Mouse (Mus musculus) hindlimb bud, embryonic 11.5 days (tissue): Measurements from ENCODE around the gene Higd1a.

Source experiments
- DNase-seq: peaks from one replicate; pipeline ENCODE4 v3.0.0-alpha.2; 2012; ENCODE audit warnings: low read depth, low spot score; ENCODE audit errors: extremely low spot score

The Higd1a gene

GRCm38 (mm10) chr9:121858153-121858488, at the start of gene Higd1a:
TSS of gene Higd1a (minus strand) at chr9:121858362.
- DNase-seq, result no peak

DNA sequence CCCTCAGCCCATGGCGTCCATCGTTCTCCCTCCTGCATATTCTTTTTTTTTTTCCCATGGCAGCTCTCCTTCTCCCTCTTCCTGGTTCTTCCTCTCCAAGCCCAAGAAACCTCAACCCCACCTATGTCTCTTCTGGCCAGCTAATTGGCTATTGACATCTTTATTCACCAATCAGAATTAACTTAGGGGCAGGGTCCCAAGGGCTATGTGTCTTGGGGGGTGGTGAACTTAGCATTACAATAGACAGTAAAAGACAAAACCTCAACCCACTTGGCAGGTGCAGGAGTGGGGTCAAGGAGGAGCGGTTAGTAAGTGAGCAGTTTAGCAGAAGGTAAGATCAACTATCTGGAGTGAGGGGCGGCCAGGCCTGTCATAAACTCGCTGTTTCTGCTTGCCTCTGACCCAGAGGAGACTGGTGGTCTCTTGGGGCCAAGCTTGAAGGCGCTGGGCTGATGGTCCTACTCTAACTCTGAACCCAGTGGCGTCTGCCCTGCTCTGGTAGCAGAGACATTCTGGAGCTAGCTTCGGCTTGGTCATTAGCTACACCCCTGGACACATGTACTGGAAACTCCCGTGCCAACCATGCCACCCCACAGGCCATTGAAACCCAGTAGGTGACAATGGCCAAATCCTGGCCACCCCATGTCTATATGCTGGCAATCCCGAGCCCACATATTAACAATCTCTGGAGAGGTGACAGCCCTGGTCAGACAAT, 49.4 kb upstream of the Higd1a start:
- no peak for DNase-seq

- no peak for DNase-seq
Measured at GRCm38 (mm10) chr9:121906456-121906855, 48.3 kb upstream of the Higd1a start.

DNA sequence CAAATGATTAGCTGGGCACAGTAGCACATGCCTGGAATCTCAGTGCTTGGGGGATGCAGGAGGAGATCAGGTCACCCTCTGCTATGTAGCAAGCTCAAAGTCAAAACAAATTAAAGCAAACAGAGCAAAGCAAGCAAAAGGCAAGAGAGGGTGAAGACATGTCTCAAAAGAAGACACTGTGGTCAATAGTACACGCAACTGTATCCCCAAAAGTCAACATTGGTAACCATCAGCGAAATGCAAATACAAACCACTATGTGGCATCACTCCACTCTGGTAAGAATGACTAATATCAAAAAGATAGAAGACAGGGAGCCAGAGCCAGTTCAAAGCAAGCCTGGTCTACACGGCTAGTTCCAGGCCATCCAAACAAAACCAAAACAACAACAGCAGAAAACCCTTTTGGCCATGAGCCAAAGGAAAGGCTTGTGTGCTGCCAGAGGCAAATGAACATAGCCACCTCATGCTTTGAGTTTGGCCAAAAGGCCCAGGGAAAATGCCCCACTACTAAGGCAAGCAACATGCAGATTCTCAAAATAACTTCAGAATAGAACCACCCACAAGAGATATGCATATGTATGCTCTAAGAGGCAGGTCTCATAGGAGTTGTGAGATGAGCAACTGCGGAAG, 47.5 kb upstream of the Higd1a start:
- DNase-seq, result no peak

GRCm38 (mm10) chr9:121904946-121905345, 46.8 kb upstream of the Higd1a start:
- DNase-seq, result no peak

DNA sequence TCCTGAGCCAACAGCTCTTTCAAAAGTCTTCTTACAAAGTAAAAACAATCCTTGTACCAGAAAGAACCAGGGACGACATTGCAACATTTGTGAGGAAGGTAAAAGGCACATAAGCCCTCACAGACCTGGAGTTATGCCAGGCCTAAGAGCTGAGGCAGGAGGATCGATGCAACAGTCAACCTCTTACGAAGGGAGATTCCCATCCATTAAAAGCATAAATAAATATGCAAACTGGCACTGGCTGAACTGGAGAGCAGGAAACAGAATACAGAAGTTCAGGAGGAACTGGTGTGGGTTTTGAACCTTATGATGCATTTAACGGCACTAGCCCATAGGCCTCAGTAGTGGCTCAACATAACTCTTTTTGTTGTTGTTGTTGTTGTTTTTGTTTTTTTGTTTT, 46.2 kb upstream of the Higd1a start:
- no peak for DNase-seq

DNA sequence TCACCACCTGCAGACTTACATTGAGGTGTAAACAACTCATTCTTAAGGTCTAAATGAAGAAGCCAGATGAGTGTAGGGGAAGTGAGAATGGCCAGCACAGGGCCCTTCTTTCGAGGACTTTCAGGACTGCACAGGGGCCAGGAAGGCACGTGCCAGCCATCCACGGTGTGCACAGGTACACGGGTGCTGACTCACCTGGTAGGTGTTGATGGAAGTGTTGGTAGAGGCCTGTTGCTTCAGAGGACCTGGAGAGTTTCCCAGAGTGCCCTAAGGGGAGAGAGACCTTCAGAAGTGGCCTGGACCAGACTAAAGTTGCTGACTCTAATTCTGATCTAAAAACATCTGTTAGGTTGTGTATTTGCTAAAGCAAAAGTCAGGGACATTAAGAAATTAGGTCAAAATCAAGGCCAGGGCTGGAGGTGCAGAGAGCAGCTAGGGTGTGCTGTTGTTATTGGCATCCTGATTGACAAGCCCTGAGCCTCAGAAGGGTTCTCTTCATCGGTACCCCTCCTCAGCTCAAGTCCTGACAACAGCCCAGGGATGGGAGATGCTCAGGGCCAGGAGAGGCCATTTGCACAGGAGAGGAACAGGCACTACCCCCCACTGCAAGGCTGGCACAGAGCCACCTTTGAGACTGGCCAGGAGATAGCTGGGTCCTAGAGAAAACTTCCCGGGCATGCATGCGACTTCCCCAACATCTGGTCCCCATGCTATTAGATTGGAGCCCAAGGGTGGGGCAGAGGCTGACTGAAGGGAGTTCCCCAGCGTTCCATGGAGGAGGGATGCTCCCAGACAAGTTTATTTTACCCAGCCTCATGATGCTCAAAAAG, 45.5 kb upstream of the Higd1a start:
- DNase-seq, result no peak

GRCm38 (mm10) chr9:121901710-121902700, 43.8 kb upstream of the Higd1a start:
- no peak for DNase-seq

GRCm38 (mm10) chr9:121900282-121900855, 42.2 kb upstream of the Higd1a start:
- no peak for DNase-seq

DNA sequence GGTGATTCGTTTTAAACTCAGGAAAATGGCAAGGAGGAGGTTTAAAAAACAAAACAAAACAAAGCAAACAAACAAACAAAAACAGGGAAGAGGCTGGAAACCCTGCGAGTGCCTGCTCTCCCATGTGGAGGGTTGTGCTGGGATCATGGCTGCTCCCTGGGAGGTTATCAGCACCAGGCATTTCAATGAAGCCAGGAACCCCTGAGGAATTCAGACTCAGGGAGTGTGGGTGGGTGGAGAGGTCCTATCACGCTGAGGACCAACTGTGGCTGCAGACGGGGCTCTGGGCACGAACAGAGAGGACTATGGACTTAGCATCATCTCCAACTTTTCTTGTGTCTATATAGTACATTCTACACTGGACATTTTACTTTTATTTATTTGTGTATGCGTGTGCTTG, 41.1 kb upstream of the Higd1a start:
- no peak for DNase-seq

- DNase-seq, result no peak
Measured at GRCm38 (mm10) chr9:121898245-121898644, 40.1 kb upstream of the Higd1a start, which contains the start of gene Ackr2. TSS of gene Ackr2 (plus strand) at chr9:121898355.

DNA sequence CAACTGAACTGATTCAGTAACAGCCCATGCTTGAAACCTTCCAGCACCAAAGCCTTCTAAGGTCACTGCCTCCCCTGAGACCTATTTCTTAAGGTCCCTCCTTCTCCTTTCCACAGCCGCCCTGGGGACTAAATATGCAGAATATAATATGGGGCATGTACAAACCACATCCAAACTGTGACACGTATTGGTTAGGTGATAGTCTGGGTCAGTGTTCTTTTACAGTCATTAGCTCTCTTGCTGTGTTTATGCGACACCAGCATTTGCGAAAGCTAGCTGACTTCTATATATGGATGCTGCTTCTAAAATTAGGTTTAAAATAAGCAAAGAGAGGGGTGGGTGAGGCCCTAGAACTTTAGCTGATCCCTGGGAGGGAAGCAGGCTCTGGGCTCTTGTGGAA, 38.7 kb upstream of the Higd1a start:
- DNase-seq, result no peak

DNA sequence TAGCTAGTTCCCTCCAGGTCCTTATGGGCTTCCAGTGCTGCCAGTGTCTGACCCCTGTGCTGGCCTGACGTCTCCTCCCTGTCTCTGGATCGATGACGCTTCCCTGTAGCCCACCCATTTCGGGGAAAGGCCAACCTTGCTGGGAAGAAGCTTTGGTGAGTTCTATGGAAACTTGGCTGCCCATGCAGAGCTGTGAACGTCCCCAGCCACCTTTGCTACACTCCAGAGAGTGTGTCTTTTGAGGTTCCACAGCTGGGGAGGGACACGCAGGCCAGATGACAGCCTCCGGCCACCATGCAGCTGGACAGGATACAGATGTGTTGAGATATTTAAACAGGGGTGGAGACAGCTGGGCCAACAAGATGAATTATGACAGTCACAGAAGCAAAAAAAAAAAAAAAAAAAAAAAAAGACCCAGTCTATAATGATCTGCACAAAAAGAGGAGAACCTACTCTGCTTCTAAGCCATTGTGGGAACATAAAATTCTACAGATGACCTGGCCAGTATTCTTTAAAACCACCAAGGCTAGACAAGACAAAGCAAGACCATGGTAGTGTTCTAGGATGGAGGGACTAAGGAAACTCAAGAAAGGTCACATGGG, 37.3 kb upstream of the Higd1a start:
- no peak for DNase-seq

DNA sequence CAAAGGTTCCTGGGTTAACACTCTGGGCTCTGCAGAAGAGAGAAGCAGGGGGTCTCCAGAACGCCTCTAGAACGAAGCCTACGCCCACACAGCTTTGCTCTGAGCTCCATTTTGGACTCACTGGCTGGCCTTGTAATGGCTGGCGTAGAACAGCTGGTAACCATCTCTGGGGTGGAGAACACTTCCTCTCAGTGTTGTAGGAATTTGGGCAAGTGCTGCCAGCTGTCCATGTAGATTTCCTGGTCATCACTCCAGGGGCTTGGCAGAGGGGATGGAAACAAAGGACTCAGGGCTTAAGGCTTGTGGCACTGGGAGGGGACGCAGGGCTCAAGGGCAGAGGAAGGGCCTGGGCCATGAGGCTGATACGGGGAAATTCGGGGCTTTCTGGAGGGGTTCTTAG, 36.3 kb upstream of the Higd1a start:
- no peak for DNase-seq

GRCm38 (mm10) chr9:121892057-121892687, 34.0 kb upstream of the Higd1a start:
- DNase-seq, result no peak

- no peak for DNase-seq
Measured at GRCm38 (mm10) chr9:121891301-121891700, 33.1 kb upstream of the Higd1a start.

GRCm38 (mm10) chr9:121890441-121890941, 32.3 kb upstream of the Higd1a start:
- DNase-seq, result no peak

GRCm38 (mm10) chr9:121889927-121890440, 31.8 kb upstream of the Higd1a start:
- no peak for DNase-seq

GRCm38 (mm10) chr9:121882015-121882457, 23.9 kb upstream of the Higd1a start:
- DNase-seq, result no peak
